Mouse (Mus musculus) adipocyte (in vitro differentiated cells): Measurements from ENCODE around the gene Cd247.
"Not testable (repeated sequence)": the region's sequence is repeated elsewhere in the genome, so short reads cannot be mapped to it uniquely, and the experiment has no call there.

Experiments used
- DNase-seq: peaks from one replicate; pipeline ENCODE4 v3.0.0-alpha.2; 2016; ENCODE audit warnings: low spot score

Cd247 gene

DNA sequence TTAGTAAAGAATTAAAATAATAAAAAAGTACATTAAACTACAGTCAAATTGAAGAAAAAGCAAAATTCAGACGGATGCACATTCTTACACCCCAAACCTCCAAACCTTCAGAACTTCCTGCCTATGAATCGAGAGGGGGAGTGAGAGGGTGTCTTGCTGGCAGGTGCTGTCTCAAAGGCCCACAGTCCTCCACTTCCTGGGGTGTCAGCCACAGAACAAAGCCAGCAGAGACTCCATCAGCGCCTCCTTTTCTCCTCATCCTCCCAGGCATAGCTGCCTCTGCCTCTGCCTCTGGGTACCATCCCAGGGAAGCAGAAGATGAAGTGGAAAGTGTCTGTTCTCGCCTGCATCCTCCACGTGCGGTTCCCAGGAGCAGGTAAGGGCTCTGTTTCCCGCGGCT lies at the start of gene Cd247:
Gene Cd247, plus strand, starts transcription at position 171 of the 400 bp plus-strand sequence.
- DNase-seq = no peak

DNA sequence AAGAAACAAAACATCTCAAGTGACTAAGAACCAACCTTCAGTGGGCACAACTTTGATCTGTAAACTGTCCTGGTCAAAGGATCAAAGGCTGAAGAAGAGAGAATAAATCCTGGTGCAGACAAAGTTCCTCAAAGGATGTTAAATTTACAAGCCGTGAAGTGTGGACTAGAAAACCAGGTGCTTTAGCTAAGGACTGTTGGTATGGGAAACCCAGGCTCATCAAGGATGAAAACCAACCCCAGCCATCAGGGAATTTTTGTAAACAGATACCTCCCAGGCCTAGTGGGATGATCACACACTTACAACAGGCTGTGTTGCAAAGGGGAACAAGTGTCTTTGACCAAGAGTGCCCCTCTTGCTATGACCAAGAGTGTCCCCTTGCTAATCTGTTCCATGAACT lies 49.5 kb upstream of the Cd247 start:
- no peak for DNase-seq

DNA sequence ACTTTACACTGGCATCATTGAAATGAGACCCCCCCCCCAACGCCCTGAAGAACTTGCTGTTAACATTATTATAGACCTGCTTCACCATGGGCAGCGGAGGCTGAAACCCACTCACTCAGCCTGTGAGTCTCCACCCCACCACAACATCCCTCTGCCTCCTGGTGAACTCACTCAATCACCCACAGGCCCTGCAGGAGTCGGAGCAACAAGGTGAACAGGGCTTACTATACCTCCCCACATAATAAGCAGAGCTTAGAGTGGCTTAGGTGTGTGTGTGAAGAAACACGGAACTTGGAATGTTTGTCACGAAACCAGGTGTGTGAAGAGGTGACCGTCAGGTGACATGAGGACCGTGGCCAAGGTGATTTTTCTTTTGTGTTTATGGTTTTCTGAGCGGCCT lies 46.5 kb upstream of the Cd247 start:
- no peak for DNase-seq

DNA sequence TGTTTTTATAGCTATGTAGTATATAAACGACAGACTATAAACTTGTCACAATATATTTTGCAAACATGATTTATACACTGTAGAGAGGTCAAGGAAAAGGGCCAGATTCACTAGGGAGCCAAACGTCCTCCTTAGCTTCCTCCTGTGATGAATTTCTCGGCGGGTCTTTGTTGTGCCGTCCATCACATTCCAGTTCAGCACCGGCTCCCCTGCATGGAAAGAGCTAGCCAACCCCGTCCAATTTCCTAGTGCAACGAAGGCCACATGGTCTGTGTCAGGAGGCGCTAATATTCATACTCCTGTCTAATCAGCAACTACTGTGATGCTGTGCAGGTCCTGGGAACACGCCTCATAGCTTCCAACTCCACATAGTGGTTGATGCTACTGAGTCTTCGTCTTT lies 40.4 kb upstream of the Cd247 start:
- DNase-seq = no peak

DNA sequence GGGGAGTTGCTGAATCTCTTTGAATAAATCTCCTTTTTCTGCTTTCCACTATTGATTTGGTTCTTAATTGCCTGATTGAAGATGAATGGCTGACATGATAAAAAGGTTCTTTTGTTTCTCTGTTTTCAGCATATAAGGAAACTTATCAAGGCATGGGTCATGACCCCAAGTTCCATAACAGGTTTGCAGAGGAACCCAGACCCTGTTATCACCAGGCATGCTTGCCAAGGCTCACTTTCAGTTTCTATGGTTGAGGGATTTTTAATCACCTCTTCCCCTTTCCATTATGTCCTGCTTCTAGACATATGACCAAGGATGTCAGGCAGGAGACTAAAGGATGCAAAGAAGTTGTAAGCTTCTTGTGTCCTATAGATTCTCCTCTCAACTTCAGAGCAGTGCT lies 37.3 kb upstream of the Cd247 start:
- DNase-seq = no peak

DNA sequence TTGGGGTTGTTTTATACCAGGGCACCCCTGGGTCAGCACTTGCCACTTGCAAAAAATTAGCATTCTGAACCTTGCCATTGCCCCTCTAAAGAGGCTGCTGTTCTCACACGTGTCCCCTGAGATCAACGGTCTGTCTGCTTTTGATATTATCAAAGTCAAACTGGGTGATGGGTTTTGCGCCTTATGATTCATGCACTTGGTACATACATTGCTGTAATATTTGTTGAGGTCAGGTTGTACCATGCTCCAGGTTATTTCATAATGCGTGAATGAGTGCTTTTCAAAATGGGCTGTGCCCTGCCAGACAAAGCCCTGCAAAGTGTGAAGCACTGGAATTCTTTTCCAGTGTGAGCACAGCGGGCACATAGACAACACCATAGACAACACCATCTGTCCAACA lies 36.6 kb upstream of the Cd247 start:
- no peak for DNase-seq

DNA sequence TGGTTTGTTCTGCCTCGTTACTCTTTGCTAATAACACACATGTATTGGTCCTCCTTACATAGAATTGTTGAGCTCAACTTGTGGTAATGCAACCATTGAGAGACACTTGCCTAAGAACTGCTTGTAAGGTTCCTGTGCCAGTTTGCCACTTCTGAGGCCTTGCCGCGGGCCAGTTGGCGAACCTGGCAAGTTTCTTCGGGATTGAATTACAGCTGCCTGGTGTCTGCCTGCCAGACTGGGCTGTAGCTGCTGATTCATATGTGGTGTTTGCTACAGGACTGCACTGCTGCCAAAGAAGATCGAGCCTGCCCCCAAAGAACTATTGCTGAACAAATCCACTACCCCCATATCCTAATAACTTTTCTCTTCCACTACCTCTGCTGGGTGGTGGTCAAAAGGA lies 34.3 kb upstream of the Cd247 start:
- DNase-seq = no peak

DNA sequence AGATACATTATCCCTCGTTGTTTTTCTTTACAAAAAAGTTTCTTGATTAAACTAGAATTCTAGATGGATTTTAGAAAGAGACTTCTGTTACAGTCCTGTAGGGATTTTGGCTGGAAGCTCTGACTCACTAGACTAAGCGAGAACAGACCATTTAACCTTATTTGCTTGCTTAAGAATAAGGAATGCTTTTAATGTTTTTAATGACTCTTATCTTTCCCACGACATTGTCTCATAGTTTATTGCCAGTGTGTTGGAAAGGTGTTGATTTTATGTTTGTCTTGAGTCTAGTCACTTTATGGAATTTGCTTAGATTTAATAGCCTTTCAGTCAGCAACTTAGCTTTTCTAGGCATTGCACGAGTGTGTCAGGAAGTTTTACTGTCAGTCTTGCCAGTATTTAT lies 33.3 kb upstream of the Cd247 start:
- DNase-seq = no peak

DNA sequence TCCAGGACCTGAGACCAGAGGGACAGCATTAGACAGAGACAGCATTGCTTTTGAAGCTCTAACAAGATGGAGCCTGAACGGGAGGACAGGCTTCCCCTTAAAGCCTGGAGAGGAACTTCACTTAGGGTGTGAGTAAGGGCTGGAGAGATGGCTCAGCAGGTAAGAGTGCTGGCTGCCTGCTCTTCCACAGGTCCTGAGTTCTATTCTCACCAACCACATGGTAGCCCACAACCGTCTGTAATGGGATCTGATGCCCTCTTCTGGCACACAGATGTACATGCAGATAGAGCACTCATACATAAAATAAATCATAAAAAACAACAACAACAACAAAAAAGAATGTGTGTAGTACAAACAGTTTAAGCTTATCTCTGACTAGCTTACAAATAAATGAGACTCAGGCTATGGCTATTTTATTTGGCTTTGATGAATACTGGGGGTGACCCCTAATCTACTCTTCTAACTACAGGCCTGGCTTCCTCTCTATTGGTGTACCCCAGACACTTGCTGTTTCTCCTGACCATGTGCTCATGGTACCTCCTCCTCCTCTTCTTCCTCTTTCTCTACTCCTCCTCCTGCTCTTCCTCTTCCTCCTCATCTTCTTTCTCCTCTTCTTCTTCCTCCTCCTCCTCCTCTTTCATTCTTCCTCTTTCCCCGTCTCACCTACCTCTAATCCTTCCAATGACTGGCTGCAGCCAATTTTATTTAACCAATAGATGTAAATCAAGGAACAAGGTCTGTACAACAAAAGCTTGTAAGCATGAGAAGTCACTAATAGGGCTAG lies 26.8 kb upstream of the Cd247 start:
- DNase-seq = no peak

DNA sequence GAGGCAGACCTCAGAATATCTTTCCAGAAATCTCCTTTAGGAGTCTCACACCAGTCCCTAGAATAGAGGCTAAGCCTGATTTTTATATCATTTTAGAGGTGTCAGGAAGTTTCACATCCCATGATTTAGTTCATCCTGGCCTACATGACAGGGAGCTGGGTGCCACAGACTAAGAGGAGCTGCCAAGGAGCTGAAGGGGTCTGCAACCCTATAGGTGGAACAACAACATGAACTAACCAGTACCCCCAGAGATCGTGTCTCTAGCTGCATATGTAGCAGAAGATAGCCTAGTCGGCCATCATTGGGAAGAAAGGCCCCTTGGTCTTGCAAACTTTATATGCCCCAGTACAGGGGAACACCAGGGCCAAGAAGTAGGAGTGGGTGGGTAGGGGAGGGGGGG lies 26.0 kb upstream of the Cd247 start:
- not testable (repeated sequence) for DNase-seq

DNA sequence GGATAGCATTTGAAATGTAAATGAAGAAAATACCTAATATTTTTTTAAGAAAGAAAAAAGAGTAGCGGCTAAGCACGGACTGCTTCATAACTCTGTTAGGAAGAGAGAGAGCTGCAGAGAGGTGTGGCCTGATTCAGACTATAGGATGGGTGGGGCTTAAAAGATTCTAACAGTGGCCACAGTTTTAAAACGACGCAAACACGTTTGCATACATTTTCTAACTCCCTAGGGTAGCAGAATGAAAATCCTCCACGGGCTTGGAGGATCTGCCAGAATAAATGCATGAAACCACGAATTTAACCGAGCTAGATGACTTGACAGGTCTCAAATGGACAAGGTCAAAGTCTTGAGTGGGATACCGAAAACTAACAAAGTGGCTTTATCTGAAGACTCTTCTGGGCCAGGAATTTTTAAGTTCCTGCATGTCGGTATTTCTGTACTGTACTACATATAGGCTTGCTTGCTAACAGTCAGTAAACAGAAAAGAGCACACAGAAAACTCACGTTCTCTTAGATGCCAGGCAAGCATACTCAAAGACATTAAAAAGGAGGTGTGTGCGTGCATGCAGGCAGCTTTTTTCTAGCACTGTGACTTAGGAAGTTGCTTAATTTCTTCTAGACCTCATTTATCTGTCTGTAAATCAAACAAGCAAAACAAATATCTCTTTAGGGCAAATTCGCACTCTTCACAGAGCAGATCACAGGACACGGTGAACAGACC lies 25.4 kb upstream of the Cd247 start:
- no peak for DNase-seq

DNA sequence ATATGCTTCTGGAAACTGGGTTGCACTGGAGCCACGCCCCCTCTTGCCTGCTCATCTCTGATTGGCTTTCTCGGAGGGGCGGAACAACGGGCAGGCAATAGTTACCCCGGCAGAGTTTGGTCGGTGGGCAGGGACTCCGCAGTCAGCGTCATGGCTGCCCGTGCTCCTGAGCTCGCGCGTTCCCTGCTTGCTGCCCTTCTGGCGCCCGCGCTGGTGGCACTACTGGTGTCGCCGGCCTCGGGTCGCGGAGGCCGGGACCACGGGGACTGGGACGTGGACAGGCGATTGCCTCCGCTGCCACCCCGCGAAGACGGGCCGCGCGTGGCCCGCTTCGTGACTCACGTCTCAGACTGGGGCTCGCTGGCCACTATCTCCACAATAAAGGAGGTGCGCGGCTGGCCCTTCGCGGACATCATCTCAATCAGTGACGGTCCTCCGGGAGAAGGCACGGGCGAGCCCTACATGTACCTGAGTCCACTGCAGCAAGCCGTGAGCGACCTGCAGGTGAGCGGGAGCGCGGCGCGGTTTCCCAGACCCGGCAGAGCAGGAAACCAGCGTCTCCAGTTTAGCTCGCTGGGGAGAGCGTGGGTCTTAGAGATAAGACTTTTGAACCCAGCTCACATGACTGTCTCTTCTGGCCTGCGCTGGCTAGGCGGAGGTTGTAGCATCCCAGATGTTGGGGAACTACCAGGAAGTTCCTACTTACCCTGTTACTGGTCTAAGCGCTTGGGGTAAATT lies 24.7 kb upstream of the Cd247 start, which contains the start of gene Creg1:
Gene Creg1, plus strand, starts transcription at position 112 of the 738 bp plus-strand sequence.
- peak; percentile 91 for DNase-seq

DNA sequence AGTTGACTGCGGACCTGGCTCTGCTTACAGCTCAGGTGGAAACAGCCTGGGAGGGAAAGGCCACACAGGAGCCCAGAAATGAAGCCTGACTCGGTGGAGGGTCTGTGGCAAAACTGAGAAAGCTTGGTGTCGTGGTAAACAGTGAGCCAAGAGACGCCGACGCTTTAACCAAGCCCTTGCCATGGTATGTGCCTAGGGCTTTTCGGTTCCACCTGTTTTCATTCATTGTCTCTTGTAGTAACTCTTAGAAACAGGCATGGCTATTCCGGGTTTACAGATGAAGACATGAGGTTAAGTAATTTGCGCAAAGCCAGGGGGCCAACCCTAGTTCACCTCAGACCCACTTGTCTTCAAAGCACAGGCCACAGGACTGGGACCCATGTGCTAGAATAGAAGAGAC lies 23.9 kb upstream of the Cd247 start:
- DNase-seq = no peak

DNA sequence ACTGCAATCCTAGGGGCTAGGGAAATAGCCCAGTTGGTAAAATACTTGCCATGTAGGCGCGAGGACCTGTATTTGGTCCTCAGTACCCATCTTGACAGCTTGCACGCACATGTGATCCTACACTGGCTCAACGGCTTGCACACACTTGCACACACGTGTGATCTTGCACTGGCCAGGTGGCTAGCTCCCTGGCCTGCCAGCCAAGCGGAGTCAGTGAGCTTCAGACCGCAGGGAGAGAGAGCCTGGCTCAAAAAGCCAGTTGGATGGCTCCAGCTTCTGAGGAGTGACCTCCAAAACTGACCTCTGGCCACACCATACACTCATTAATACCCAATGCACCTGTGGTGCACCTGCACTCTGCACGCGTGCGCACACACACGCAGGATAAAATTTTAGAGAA lies 23.4 kb upstream of the Cd247 start:
- DNase-seq = no peak

DNA sequence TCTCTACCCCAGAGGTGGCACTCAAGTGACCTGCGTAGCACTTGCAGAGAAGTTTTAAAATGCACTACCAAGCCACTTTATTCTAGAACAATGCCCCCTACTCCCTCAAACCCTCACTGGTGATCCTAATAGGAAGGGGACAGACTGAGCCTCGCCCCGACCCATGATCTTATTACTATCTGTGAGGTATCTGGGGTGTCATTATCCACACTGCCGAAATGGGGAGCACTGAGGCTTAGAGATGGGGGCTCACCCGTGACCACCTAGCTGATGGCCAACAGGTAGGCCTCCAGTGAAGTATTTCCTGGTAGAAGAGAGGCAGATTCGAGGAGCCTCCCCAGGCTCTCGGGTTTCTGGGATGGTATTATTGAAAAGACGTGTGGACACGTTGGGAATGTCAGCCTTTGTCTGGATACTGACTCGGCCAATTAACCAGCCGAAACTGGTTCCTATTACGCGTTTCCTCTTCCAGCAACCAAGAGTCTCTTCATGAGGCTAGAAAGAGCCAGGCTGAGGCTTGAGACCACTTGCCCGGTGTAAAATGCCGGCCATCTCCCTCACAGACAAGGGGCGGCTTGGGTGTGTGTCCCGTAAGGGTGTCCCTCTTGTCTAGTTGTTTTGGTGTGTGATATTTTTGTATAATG lies 22.7 kb upstream of the Cd247 start:
- DNase-seq = no peak

DNA sequence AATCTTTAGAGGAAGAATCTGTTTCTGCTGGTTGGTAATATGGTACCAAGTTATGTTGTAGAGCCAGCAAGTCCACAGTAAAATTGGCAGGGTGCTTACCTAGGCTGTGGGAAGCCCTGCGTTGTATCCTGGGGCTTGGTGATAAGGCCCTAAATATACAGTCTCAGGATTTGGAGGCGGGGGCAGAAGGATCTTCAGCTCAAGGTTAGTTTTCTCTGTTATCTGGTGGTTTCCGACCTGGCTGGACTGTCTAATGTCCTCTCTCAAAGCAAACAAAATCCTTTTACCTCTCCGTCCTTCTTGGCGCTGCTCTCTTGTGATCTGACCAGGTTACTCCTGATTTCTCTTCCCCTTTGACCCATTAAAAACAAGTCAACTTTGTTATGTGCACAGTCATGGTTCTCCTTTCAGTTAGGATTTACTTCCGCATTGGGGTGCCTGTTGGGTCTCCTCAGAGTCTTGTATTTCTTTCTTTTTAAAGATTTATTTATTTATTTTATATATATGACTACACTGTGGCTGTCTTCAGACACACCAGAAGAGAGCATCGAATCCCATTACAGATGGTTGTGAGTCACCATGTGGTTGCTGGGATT lies 22.1 kb upstream of the Cd247 start:
- no peak for DNase-seq

DNA sequence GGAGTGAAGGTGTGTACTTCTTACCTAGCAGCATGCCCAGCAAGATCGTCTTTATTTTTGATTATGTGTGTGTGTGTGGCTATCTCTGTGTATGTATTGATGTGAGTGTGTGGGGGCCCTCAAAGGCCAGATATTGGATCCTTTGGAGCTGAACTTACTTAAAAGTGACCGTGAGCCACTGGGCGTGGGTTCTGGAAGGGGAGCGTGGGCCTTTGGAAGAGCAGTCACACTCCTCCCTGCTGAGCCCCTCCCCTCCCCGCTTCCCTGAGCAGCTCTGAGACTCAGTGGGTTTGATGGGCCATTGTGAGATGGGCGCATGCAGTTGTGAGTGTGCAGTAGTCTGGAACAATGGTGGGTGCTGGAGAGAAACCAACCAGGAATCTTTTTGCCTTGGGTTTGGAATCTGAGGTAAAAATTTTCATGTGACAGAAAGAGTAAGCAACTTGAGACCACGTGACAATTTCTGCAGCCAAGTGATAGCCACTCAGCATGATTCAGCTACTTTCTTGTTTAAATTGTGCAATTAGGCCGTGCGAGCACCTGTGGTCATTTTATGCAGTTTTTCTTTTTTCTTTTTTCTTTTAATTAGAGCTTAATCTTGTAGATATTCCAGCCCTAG lies 19.5 kb upstream of the Cd247 start:
- no peak for DNase-seq

DNA sequence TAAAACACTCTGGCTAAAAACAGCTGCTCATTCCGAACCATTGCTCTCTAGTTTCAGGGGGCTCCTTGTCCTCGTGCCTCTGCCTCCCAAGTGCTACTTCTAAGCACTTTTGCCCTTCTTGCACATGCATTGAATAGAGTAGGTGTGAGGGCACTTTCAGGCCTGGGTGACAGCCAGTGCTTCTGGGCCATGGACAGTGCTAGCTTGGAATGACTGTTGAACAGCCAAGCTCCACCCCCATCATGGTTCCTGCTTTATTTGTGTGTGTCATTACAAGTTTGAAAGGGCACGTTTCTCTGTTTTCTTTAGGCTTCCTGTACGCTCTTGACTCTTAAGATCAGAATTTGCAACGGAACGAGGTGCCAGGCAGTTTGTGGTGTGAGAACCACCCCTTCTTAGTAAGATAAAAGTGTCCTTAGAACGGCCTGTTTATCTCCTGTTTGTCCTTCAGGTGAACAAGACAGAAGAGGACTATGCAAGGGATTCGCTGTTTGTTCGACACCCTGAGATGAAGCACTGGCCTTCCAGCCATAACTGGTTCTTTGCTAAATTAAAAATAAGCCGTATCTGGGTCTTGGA lies 18.2 kb upstream of the Cd247 start:
- peak; percentile 21 for DNase-seq

DNA sequence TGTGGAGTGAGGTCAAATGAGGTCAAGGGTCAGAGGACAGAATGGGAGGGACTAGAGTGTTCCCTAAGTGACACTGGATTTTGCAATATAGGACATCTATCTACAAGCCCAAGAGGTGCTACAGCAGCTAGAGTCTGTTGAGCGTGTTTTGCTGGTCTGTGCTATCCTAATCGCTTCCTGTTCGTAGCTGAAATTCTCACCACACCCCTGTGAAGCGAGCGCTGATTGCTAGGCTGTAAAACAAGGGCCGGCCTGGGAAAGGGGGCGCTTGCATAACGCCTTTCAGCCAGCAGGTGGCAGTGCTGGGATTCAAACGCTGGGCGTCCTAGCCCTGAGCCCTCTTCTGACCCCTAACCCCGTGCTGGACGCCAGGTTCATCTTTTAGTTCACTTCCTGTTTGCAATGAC lies 17.0 kb upstream of the Cd247 start:
- DNase-seq = peak; percentile 53

DNA sequence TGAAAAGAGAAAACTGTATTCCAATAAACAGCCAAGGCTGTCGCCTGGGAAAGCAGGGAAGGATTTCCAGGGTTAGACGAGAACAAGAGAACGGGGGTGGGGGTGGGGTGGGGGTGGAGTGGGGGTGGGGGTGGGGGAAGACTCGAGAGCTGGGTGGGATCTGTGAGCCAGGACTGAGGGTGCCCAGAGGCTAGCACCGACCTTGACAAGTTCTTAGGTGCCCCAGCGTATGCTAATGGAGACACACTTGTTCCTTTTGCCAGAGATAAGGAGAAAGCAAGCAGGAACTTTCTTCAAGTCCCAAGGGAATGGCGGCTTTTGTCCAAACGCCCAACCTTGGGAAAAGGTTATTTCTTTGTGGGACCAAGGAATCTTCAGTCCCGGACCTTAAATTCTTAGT lies 16.5 kb upstream of the Cd247 start:
- no peak for DNase-seq
